Mouse (Mus musculus): Measurements from ENCODE around the gene Ccdc43.

Gene Ccdc43

DNA sequence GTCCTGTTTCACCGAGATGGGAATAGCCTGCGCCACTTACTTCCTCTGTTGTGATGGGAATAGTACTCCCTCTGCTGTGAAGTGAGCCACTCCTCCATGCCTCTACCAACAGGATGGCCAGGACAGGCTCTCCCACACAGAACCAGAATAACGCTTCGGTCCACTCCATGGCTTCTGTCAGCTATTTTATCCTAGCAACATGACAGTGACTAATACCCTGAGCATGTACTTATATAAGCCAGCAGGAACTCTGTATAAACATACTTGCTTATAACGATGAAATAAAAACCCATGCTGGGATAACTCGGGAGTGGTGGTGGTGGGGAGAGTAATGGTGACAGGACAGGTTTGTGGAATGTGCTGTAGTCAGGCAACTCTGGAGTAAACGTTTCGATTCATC lies 41.7 kb downstream of the Ccdc43 start:
- Histone ChIP-seq H3K4me3 (replicated peaks; ENCODE audit: low read length) (no peak overlapping the region), H3K9me3 (ENCODE audit: low read length) (no peaks in the 10 kb centered on the region), H3K4me1 (replicated peaks; ENCODE audit: low read depth, low read length) (peaks cover 10% of the 10 kb centered on the region), H3K36me3 (ENCODE audit: insufficient read depth, low read length) (no peaks in the 10 kb centered on the region), H3K27me3 (ENCODE audit: insufficient read depth, low read length) (peaks cover 22% of the 10 kb centered on the region)
- no peak for TF ChIP-seq POU5F1 (IDR thresholded peaks at IDR 0.05; ENCODE audit: borderline replicate concordance, low read length)
- TF ChIP-seq CTCF (conservative IDR thresholded peaks at IDR 0.05; ENCODE audit: low read length), result no peak
- no peak for TF ChIP-seq NANOG (IDR thresholded peaks at IDR 0.05; ENCODE audit: borderline replicate concordance, low read length)

DNA sequence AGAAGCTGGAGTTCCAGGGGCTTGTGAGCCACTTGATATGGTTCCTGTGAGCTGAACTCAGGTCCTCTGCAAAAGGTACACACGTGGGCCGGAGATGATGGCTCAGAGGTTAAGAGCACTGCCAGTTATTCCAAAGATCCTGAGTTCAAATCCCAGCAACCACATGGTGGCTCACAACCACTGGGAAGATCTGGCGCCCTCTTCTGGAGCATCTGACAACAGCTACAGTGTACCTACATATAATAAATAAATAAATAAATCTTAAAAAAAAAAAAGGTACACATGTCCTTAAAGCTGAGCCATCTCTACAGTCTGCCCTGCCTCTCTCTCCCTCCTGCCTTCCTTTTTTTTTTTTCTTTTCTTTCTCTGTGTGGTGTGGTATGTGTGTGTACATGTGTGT lies 44.7 kb downstream of the Ccdc43 start:
- no peaks in the 10 kb centered on the region for H3K9me3 ChIP-seq (ENCODE audit: low read length)
- peaks cover 3% of the 10 kb centered on the region; the same call in 1 of the 2 replicates for H3K4me1 ChIP-seq (replicated peaks; ENCODE audit: low read depth, low read length)
- H3K4me3 ChIP-seq (replicated peaks; ENCODE audit: low read length), result no peak overlapping the region
- TF ChIP-seq CTCF (conservative IDR thresholded peaks at IDR 0.05; ENCODE audit: low read length), result peak; percentile 41
- no peak for TF ChIP-seq POU5F1 (IDR thresholded peaks at IDR 0.05; ENCODE audit: borderline replicate concordance, low read length)
- no peak for TF ChIP-seq NANOG (IDR thresholded peaks at IDR 0.05; ENCODE audit: borderline replicate concordance, low read length)
- no peaks in the 10 kb centered on the region for H3K36me3 ChIP-seq (ENCODE audit: insufficient read depth, low read length)
- peaks cover 11% of the 10 kb centered on the region; the same call in 1 of the 2 replicates for H3K27me3 ChIP-seq (ENCODE audit: insufficient read depth, low read length)

DNA sequence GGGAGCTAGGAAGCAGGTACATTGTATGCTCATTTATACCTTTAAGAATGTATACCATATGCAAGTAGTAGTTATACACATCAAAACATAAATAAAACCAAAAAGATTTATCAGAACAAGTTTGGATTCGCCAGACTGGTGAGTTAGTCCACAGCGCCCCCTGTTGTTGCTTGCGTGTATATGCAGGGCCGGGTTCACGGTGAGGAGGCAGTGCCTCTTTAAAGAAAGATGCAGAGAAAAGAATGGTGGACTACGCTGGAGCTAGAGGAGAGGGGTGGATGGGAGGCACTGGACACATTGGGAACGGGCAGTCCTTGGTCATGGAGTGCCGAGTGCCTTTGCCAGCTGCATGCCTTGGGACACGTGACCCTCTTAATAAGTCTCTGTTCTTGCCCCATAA lies 46.2 kb downstream of the Ccdc43 start:
- H3K4me3 ChIP-seq (replicated peaks; ENCODE audit: low read length), result no peak overlapping the region
- TF ChIP-seq NANOG (IDR thresholded peaks at IDR 0.05; ENCODE audit: borderline replicate concordance, low read length) (no peak), POU5F1 (IDR thresholded peaks at IDR 0.05; ENCODE audit: borderline replicate concordance, low read length) (no peak), CTCF (conservative IDR thresholded peaks at IDR 0.05; ENCODE audit: low read length) (peak; percentile 96)
- peaks cover 6% of the 10 kb centered on the region; the same call in 1 of the 2 replicates for H3K4me1 ChIP-seq (replicated peaks; ENCODE audit: low read depth, low read length)
- H3K9me3 ChIP-seq (ENCODE audit: low read length), result no peaks in the 10 kb centered on the region
- H3K36me3 ChIP-seq (ENCODE audit: insufficient read depth, low read length), result no peaks in the 10 kb centered on the region
- H3K27me3 ChIP-seq (ENCODE audit: insufficient read depth, low read length), result peaks cover 11% of the 10 kb centered on the region; the same call in 1 of the 2 replicates

DNA sequence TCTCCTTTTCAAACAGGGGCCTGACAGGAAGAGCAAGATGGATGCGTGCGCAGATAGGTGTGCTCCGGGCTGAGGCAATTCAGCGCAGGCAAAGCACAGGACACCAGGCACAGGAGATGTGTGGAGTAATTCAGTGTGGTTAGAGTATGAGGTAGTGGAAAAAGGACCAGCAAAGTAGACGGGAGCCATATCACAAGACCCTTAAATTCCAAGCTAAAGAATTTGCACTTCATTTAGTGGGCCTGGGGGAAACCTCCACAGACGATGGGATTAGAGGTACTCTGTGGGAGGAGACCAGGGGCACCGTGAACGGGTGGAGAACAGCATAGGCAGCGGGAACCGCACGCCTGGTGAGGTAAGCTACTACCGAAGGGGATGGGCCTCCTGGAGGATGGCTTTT lies 49.7 kb downstream of the Ccdc43 start:
- Histone ChIP-seq H3K4me1 (replicated peaks; ENCODE audit: low read depth, low read length) (peaks cover 6% of the 10 kb centered on the region; the same call in 1 of the 2 replicates), H3K27me3 (ENCODE audit: insufficient read depth, low read length) (peaks cover 11% of the 10 kb centered on the region), H3K9me3 (ENCODE audit: low read length) (no peaks in the 10 kb centered on the region), H3K4me3 (replicated peaks; ENCODE audit: low read length) (no peak overlapping the region), H3K36me3 (ENCODE audit: insufficient read depth, low read length) (no peaks in the 10 kb centered on the region)
- TF ChIP-seq POU5F1 (IDR thresholded peaks at IDR 0.05; ENCODE audit: borderline replicate concordance, low read length), result no peak
- no peak for TF ChIP-seq CTCF (conservative IDR thresholded peaks at IDR 0.05; ENCODE audit: low read length)
- no peak for TF ChIP-seq NANOG (IDR thresholded peaks at IDR 0.05; ENCODE audit: borderline replicate concordance, low read length)

DNA sequence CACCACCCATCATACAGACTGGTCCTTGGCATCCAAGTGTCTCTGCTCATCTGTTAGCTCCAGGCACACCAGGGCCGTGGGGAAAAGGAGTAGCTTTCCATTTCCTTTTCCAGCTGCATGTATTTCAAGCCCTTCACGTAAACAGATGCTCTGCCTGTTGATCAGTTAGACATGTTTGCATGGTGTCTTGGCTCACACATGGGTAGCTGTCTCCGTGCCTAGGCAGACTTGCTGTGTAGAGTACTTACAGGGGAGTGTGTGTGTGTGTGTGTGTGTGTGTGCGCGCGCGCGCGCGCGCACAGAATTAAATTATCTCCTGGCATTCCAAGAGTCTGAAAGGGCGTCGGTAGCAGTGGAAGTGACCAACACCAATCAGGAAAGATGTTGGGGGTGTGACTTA lies 51.4 kb downstream of the Ccdc43 start:
- peaks cover 6% of the 10 kb centered on the region; the same call in 1 of the 2 replicates for H3K4me1 ChIP-seq (replicated peaks; ENCODE audit: low read depth, low read length)
- no peaks in the 10 kb centered on the region for H3K36me3 ChIP-seq (ENCODE audit: insufficient read depth, low read length)
- no peak overlapping the region for H3K4me3 ChIP-seq (replicated peaks; ENCODE audit: low read length)
- TF ChIP-seq CTCF (conservative IDR thresholded peaks at IDR 0.05; ENCODE audit: low read length), result no peak
- TF ChIP-seq POU5F1 (IDR thresholded peaks at IDR 0.05; ENCODE audit: borderline replicate concordance, low read length), result no peak
- TF ChIP-seq NANOG (IDR thresholded peaks at IDR 0.05; ENCODE audit: borderline replicate concordance, low read length), result no peak
- no peaks in the 10 kb centered on the region for H3K9me3 ChIP-seq (ENCODE audit: low read length)
- H3K27me3 ChIP-seq (ENCODE audit: insufficient read depth, low read length), result peaks cover 9% of the 10 kb centered on the region

DNA sequence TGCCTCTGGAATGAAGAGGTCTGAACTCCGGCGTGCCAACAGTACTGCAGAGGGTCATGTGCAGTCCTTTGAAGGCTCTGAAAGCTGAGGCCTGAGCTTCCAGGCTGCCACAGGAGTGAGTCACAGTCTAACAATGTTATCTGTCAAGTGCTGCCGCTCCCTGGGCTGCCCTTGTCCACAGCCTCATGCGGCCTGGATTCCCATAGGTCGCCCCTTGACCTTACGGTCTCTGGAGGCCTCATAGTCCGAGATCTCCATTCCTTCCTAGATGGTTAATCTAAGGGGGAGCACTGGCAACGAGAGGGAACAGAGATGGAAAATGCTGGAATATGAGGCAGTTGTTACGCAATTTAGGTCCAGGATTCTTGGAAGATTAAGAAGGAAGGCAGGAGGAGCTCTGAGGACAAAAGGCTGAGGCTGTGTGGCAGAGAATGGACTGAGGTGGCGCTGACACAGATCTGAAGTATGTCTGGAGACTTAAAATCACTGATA lies 53.6 kb downstream of the Ccdc43 start:
- no peak overlapping the region for H3K4me3 ChIP-seq (replicated peaks; ENCODE audit: low read length)
- peaks cover 13% of the 10 kb centered on the region for H3K4me1 ChIP-seq (replicated peaks; ENCODE audit: low read depth, low read length)
- H3K36me3 ChIP-seq (ENCODE audit: insufficient read depth, low read length), result no peaks in the 10 kb centered on the region
- no peaks in the 10 kb centered on the region for H3K9me3 ChIP-seq (ENCODE audit: low read length)
- H3K27me3 ChIP-seq (ENCODE audit: insufficient read depth, low read length), result no peaks in the 10 kb centered on the region; the same call in 1 of the 2 replicates
- TF ChIP-seq CTCF (conservative IDR thresholded peaks at IDR 0.05; ENCODE audit: low read length), result no peak
- TF ChIP-seq POU5F1 (IDR thresholded peaks at IDR 0.05; ENCODE audit: borderline replicate concordance, low read length), result no peak
- TF ChIP-seq NANOG (IDR thresholded peaks at IDR 0.05; ENCODE audit: borderline replicate concordance, low read length), result no peak

GRCm38 (mm10) chr11:102636887-102637286 lies 60.7 kb downstream of the Ccdc43 start:
- no peak for TF ChIP-seq POU5F1 (IDR thresholded peaks at IDR 0.05; ENCODE audit: borderline replicate concordance, low read length)
- no peak for TF ChIP-seq NANOG (IDR thresholded peaks at IDR 0.05; ENCODE audit: borderline replicate concordance, low read length)
- no peak for TF ChIP-seq CTCF (conservative IDR thresholded peaks at IDR 0.05; ENCODE audit: low read length)
- H3K27me3 ChIP-seq (ENCODE audit: insufficient read depth, low read length), result peaks cover 3% of the 10 kb centered on the region; the same call in 1 of the 2 replicates
- no peak overlapping the region for H3K4me3 ChIP-seq (replicated peaks; ENCODE audit: low read length)
- no peaks in the 10 kb centered on the region for H3K36me3 ChIP-seq (ENCODE audit: insufficient read depth, low read length)
- no peaks in the 10 kb centered on the region for H3K9me3 ChIP-seq (ENCODE audit: low read length)
- peaks cover 34% of the 10 kb centered on the region for H3K4me1 ChIP-seq (replicated peaks; ENCODE audit: low read depth, low read length)
